Comparison of ENCODE assay signal across 11 mouse cellular contexts in genomic region chr12:70043421-70043820, GRCm38 (mm10). TPM values are rescaled to one million over a fixed set of nuclear protein-coding genes. Genes with fewer than 3 reads are reported as not detected.
DNase-seq lines count a peak whose midpoint lies in the region; ATAC-seq lines count a peak whose summit lies in the region.
"Had no signal": no experiment of that assay in that cellular context is flagged by ENCODE, and none has a peak within 500 bp of the region (broad histone marks: within the 10 kb centered on the region; RNA-seq: fewer than 3 reads in every experiment).

No protein-coding gene starts in this region.

- DNase-seq in cerebellum, postnatal 36 days = no peak
- DNase-seq in layer of hippocampus, adult 18-20 months (ENCODE audit: low spot score in 2 of 2) = peak; percentile 71 to 72
- DNase-seq in layer of hippocampus, adult 9-10 months (ENCODE audit: low spot score) = no peak
- peak; percentile 74 to 93 for DNase-seq in left cerebral cortex, postnatal 25 days (ENCODE audit: low spot score in 2 of 2)
- DNase-seq in kidney, postnatal 14 days = no peak
- DNase-seq: embryo, embryonic 11 days had no signal

- ATAC-seq in cerebellum, adult (ENCODE audit: insufficient number of reproducible peaks, low FRiP score, low TSS enrichment) = 0 out of 2 replicates have a peak, but pooled peaks have one; percentile 52
- no peak for ATAC-seq in erythroblast, adult 5-6 weeks (replicated peaks; ENCODE audit: low FRiP score, poor library complexity, severe bottlenecking)
- ATAC-seq in activated CD4-positive, CD25-positive, alpha-beta regulatory T cell, adult 4 months = no peak
- ATAC-seq: inflammation-experienced regulatory T-cells, adult 6 months; liver, embryonic 12.5 days had no signal

- intact Hi-C loops in left cerebral cortex, postnatal 25 days (cut with DNase I) = no loop called here

RNA-seq across cellular contexts. Expression of gene Sav1, which starts 56.6 kb away (rescaled TPM):
- total RNA-seq in layer of hippocampus, adult 18-20 months (2021) = 10 to 100 TPM; 15.7 to 16.4 TPM
- 10 to 100 TPM; 19.3 to 22.3 TPM for total RNA-seq in left cerebral cortex, postnatal 25 days (2021)
- total RNA-seq in erythroblast, adult 5-6 weeks (2015; ENCODE audit: low replicate concordance) = 55.0 and 80.0 TPM in 2 replicates
- total RNA-seq in erythroblast, adult 5-6 weeks (2017; ENCODE audit: low replicate concordance) = 42.4 and 55.8 TPM in 2 replicates
- 1 to 10 TPM; 3.0 to 3.7 TPM for polyA plus RNA-seq in activated CD4-positive, CD25-positive, alpha-beta regulatory T cell, adult 4 months (2017; shearing (Covaris generic))

Comparison
In these comparisons a context has a peak if more than half of its experiments do, and no peak if none do; other contexts are left out.
1. DNase-seq: peak in layer of hippocampus, adult 18-20 months (2 of 2) and left cerebral cortex, postnatal 25 days (2 of 2); none in cerebellum, postnatal 36 days (0 of 2), layer of hippocampus, adult 9-10 months (single experiment) and kidney, postnatal 14 days (single experiment).